Mouse (Mus musculus): Measurements from ENCODE around the gene Maml2. TPM values are rescaled to one million over a fixed set of nuclear protein-coding genes. Genes with fewer than 3 reads are reported as not detected.
A peak's percentile ranks its signal among the peaks of the same experiment; 100 is the strongest.

Gene Maml2
- total RNA-seq, 2 experiments from 2014 or later, result 5.0 to 6.5 TPM

GRCm38 (mm10) chr9:13563475-13564414, 266.0 kb downstream of the Maml2 start:
- DNase-seq (ENCODE audit: low spot score in 2 of 2), result peak; percentile 40 to 48

DNA sequence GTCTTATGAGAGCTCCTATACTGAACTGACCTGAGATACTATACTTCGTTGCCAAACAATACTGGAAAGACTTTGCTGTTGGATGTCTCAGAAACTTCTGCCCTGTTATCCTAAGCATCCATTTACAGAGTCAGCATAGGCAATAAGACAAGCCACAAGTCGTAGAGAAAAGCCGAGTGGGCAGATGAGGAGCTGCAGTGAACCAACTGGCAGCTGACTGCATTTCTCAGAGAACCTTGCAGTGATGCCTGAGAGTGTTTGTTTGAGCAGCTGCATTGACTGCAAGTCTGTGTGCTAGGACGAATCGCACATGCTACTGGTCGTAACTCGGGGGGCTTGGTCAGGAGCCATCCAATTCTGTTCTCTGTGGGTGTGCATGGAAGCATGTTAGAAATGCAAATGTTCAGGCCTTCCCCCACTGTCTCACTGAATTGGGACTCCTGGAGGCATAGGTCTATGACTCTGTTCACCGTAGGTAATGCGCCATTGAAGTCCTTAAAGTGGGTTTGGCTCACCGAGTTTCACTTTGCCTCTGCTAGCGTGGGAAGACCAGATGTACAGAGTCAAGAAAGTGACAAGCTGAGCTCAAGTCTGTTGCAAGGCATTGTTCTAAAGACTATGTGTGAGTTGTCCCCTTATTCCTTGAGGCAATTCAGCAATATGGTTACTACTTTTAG, 267.7 kb downstream of the Maml2 start:
- no peak for DNase-seq (ENCODE audit: low spot score in 2 of 2)

DNA sequence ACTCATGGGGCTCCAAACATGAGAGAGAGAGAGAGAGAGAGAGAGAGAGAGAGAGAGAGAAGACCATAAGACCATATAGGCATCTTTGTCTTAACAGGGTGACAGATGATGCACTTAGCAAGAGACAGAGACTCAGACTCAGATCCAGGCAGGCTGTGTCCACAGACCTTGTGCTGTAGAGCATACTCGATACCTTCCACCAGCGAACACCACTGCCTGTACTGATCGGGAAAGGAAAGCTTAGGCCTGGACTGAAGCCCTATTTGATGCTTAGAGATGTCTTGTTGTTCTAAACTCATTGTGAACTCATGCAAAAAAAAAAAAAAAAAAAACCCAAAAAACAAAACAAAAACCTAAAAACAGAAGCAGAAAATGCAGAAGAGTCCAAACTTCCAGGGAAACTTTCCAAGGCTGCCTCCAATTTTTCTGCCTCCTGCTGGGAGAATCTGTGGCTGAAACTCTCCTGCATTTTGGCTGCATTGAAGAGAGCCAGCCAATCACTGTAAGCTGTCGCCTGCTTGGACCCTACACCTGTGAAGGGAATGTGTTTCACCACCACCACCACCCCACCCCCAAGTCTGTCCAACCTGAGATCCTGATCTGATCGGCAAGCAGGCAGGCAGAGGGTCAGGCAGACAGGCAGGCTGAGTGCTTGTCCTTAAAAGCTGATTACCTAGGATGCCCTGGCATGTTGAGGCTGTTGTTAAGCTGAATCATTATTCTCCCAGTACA, 268.6 kb downstream of the Maml2 start:
- no peak for DNase-seq (ENCODE audit: low spot score in 2 of 2)

DNA sequence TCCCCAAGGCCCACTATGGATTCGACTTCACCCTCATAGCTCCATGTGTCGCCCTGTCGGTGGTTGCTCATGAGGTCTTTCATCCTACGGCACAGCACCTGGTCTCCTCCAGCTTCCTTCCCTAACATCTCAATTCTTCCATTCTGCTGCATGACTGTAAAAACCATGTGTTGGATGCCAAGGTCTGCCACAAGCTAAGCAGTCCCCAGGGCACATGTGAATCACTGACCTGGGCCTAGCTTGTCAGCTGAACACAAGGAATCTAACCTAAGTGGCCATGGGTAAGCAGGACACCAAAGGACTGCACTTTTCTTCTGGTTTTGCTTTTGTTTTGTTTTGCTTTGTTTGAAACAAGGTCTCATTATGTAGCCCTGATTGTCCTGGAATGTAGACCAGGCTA, 271.3 kb downstream of the Maml2 start:
- no peak for DNase-seq (ENCODE audit: low spot score in 2 of 2)

DNA sequence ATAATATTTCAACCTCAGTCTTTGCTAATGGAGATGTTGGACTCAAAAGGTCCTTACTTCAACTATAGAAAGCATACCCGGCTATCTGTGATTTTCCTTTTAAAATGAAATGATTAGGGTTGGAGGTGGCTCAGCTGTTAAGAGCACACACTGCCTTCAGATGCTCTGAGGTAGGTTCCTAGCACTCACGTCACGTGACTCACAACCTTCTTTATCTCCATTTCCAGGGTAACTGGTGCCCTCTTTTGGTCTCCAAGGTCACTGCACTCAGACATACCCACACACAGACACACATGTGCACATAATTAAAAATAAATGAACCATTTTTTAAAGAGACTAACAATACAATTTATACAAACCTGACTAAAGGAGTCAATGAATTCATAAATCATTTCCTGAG, 275.1 kb downstream of the Maml2 start:
- no peak for DNase-seq (ENCODE audit: low spot score in 2 of 2)

- DNase-seq (ENCODE audit: low spot score in 2 of 2), result no peak
Measured at GRCm38 (mm10) chr9:13574059-13574458, 276.3 kb downstream of the Maml2 start.

- no peak for DNase-seq (ENCODE audit: low spot score in 2 of 2)
Measured at GRCm38 (mm10) chr9:13574913-13575312, 277.2 kb downstream of the Maml2 start.

DNA sequence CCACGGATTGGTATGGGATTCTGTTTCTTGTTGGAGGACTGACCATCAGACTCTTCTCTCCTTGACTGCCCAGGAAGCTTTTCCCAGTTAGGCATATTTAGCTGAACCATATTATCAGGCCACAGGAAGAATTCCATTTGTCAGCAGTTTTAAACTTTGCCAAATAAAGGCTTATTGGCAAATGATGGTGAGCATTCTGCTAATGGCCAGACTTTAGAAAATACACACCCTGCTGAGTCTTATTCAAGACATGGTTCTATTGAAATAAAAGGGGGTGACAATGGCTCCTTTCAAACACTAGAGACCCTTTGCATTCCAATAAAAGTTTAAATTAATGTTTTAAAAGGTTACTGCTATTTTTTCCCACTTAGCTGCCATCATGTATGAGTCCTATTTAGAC, 279.4 kb downstream of the Maml2 start:
- no peak for DNase-seq (ENCODE audit: low spot score in 2 of 2)

- no peak for DNase-seq (ENCODE audit: low spot score in 2 of 2)
Measured at GRCm38 (mm10) chr9:13581184-13581583, 283.4 kb downstream of the Maml2 start.

DNA sequence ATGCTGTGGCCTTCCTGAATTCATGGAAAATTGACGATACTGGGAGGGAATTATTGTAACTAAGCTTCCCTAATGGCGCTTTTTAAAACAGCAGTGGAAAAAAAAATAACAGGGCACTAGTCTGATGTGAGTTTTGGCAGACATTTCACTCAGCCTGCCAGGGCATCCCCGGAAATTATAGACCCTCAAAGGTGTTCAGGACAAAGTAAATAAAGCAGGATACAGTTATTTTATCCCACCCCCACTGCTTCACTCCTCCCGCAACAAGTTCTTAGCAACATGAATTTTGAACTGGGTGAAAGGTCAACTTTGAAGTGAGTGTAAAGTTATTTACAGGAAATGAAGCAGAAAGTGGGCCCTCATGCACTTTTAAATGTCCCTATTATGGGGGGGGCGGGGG, 286.2 kb downstream of the Maml2 start:
- no peak for DNase-seq (ENCODE audit: low spot score in 2 of 2)

DNA sequence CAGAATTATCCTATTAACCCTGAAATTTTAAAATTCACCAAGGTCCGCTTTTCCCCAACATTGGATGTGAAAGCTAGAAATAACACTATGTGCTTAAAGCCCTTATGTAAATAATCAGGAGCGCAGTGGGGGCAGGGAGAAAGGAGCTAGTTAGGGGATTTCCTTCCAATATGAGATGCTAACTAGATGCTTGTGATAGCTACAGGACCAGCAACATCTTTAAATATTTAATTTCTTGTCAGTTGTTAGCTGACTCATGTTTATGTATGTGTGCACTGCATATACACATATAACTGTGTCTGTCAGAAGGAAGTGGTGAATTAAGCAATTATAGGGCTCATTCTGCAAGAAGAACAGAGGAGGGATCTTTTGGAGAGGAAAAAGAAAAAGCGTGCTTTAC, 286.7 kb downstream of the Maml2 start:
- DNase-seq (ENCODE audit: low spot score in 2 of 2), result no peak

DNA sequence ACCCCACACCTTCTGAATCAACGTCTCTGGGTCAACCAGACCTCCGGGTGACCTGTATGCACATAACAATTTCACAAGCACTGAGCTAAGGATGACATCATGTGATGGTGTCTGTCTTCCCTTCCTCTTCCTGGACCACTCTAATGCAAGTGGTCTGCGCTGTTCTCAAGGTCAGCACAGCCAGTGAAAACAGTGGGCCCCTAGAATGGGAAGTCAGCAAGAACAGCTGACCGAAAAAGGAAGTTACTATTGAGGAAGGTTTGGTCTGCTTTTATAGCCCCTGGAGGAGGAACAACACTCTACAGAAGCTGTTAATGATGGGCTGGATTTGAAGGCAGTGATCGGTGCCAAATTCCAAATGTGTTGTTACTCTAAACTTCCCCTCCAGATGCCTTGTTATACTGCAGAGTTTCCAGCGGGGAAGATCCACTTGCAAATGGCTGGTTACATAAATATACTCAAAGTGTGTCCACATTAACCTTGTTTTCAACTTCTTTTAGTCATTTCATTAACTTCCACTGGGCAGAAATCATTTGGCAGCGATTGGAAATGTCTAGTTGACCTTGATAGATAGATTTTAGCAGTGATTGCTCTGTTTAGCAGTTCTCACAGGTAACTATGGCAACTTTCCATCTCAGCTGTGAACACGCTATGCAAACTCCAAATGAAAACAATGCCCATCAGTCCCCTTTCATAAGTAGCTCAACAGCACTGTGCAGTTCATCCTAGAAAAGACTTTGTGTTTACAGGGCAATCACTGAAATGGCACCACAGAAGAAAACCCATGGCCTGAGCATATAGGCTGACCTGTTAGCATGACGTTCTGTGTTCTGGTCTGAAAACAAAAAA, 289.6 kb downstream of the Maml2 start:
- no peak for DNase-seq (ENCODE audit: low spot score in 2 of 2)

GRCm38 (mm10) chr9:13588786-13589185, 291.0 kb downstream of the Maml2 start:
- DNase-seq (ENCODE audit: low spot score in 2 of 2), result no peak

GRCm38 (mm10) chr9:13592701-13593100, 294.9 kb downstream of the Maml2 start:
- no peak for DNase-seq (ENCODE audit: low spot score in 2 of 2)

DNA sequence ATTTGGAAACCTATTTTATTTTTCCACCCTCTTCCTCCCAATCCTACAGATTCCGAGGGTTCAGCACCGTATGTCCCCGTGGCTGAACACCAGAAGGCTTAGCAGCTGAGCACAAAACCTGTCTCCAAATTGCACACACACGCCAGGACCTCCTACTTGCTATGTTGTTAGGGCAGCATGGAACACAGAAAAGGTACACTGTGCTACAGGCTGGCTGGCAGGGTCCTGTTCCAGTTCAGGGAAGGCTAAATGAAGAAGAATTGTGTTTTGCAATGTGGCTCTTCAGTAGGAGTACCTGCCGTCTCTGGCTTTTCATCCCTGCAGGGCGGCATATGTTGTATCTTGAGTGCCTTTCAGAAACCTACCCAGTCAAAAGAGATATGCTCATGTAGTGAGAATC, 300.0 kb downstream of the Maml2 start:
- DNase-seq (ENCODE audit: low spot score in 2 of 2), result no peak

- no peak for DNase-seq (ENCODE audit: low spot score in 2 of 2)
Measured at GRCm38 (mm10) chr9:13598596-13599333, 301.0 kb downstream of the Maml2 start.

DNA sequence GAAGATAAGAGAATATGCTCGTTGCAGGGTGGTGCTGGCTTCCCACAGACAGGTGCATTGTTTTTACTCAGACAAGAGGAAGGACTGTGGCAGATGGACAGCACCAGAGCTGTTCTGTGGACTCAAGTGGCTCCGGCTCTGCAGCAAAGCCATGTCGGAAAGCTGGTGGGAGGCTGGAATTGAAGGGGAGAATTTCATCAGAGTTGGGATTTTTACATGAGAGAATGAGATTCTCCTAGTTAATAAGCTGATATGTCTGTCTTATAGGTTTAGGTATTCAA, 301.5 kb downstream of the Maml2 start:
- no peak for DNase-seq (ENCODE audit: low spot score in 2 of 2)

- DNase-seq (ENCODE audit: low spot score in 2 of 2), result no peak
Measured at GRCm38 (mm10) chr9:13599800-13600199, 302.0 kb downstream of the Maml2 start.

DNA sequence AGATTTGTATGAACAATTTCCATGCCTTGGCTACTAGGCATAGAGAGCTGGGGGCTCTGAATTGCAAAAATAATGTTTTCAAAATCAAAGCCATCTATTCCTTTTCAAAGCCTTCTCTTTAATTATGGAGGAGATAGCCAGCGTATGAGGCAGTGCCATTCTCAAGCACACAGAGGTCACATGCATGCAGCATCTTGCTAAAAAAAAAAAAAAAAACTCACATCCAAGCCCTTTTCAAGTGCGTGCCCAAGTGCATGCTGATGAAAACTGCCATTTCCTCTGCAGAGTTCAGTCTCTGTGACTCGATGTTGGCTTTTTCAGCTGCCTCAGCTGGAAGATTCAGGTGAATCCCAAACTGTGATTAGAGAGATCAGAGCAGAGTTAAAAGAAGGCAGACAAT, 304.0 kb downstream of the Maml2 start:
- DNase-seq (ENCODE audit: low spot score in 2 of 2), result no peak

- no peak for DNase-seq (ENCODE audit: low spot score in 2 of 2)
Measured at GRCm38 (mm10) chr9:13603533-13604143, 305.9 kb downstream of the Maml2 start.
